Mouse (Mus musculus): Measurements from ENCODE around the gene Hes6. TPM values are rescaled to one million over a fixed set of nuclear protein-coding genes. Genes with fewer than 3 reads are reported as not detected.

Gene Hes6
- polyA plus RNA-seq, 1 experiment: 28.2 TPM

DNA sequence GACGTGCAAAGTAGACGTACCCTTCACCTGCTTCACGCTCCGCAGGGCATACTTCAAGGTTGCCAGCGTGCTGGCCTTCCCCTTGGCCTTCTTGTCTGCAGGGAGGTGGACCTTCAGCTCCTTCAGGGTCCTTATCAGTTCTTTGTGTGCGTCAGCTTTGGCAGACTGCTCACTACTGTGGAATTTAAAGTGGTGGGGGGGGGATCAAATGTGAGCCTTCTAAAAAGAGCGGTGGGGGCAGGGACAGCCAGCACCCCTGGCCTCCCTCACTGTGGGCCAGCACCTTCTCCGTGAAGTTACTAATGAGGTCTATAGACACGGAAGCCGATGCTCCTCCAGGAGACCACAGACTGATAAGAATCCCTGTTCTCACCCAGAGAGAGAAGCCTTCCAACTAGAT is 34.9 kb upstream of the Hes6 start:
- WGBS: 97% methylated on average over 10 of the region's 10 CpGs
- H3K4me3 ChIP-seq (replicated peaks; ENCODE audit: insufficient read depth, low read depth, low read length): no peak overlapping the region
- TF ChIP-seq CTCF (IDR thresholded peaks at IDR 0.05; ENCODE audit: borderline replicate concordance, insufficient read depth, low read depth, low read length): no peak
- TF ChIP-seq POLR2A (IDR thresholded peaks at IDR 0.05; ENCODE audit: borderline replicate concordance, insufficient read depth, low read length): no peak
- peaks cover 15% of the 10 kb centered on the region for H3K4me1 ChIP-seq (ENCODE audit: control insufficient read depth, insufficient read depth, low read length)
- H3K27me3 ChIP-seq (ENCODE audit: control insufficient read depth, insufficient read depth, low read length): no peaks in the 10 kb centered on the region
- no peak overlapping the region for H3K27ac ChIP-seq (ENCODE audit: insufficient read depth, low read length)
- no peak for DNase-seq

DNA sequence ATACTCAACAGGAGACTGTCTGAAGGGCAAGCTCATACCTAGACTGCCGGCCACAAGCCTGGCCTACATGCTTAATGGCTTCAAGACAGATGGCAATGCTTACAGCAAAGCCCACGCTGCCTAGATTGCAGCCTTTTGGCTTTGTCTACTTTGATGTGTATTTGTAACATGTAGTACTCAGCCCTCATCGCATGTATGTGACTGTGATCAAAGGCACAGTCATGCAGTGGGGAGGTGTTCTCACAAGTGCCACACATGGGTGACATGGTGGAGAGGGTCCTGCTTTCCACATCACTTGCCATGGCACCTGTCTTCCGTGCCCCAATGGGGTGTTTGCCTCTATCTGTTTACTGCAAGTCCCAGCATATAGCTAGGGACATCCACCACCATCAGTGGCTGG is 32.7 kb upstream of the Hes6 start:
- Histone ChIP-seq H3K4me3 (replicated peaks; ENCODE audit: insufficient read depth, low read depth, low read length) (no peak overlapping the region), H3K27ac (ENCODE audit: insufficient read depth, low read length) (peak overlapping the region; percentile 33; the same call in 1 of the 2 replicates), H3K4me1 (ENCODE audit: control insufficient read depth, insufficient read depth, low read length) (peaks cover 5% of the 10 kb centered on the region; the same call in 1 of the 2 replicates), H3K27me3 (ENCODE audit: control insufficient read depth, insufficient read depth, low read length) (no peaks in the 10 kb centered on the region)
- no peak for DNase-seq
- TF ChIP-seq CTCF (IDR thresholded peaks at IDR 0.05; ENCODE audit: borderline replicate concordance, insufficient read depth, low read depth, low read length) (no peak), POLR2A (IDR thresholded peaks at IDR 0.05; ENCODE audit: borderline replicate concordance, insufficient read depth, low read length) (no peak)
- 42% methylated on average over 4 of the region's 4 CpGs for WGBS

DNA sequence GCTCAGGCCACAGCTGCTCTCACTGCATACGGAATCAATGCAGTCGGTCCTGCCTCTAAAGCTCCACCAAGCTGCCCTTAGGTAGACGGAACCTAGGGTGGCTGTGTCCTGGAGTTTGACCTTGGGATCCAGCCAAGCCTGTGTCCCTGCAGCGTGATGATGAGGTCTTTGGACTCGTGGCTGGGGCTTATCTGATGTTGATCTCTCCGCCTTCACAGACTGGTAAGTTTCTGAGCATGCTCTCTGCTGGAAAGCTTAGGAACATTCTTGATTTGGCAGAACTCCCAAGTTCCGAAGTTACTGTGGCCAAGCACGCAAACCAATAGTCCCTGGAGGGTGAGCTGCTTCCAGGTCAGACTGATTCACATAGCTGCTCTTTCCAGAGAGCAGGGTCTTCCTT is 32.2 kb upstream of the Hes6 start:
- TF ChIP-seq POLR2A (IDR thresholded peaks at IDR 0.05; ENCODE audit: borderline replicate concordance, insufficient read depth, low read length) (no peak), CTCF (IDR thresholded peaks at IDR 0.05; ENCODE audit: borderline replicate concordance, insufficient read depth, low read depth, low read length) (no peak)
- no peak overlapping the region for H3K4me3 ChIP-seq (replicated peaks; ENCODE audit: insufficient read depth, low read depth, low read length)
- no peak for DNase-seq
- peak overlapping the region; percentile 33; the same call in 1 of the 2 replicates for H3K27ac ChIP-seq (ENCODE audit: insufficient read depth, low read length)
- no peaks in the 10 kb centered on the region for H3K27me3 ChIP-seq (ENCODE audit: control insufficient read depth, insufficient read depth, low read length)
- 0 out of 2 replicates have a peak, but pooled peaks cover 5% of the 10 kb centered on the region for H3K4me1 ChIP-seq (ENCODE audit: control insufficient read depth, insufficient read depth, low read length)
- 37% methylated on average over 8 of the region's 8 CpGs for WGBS

DNA sequence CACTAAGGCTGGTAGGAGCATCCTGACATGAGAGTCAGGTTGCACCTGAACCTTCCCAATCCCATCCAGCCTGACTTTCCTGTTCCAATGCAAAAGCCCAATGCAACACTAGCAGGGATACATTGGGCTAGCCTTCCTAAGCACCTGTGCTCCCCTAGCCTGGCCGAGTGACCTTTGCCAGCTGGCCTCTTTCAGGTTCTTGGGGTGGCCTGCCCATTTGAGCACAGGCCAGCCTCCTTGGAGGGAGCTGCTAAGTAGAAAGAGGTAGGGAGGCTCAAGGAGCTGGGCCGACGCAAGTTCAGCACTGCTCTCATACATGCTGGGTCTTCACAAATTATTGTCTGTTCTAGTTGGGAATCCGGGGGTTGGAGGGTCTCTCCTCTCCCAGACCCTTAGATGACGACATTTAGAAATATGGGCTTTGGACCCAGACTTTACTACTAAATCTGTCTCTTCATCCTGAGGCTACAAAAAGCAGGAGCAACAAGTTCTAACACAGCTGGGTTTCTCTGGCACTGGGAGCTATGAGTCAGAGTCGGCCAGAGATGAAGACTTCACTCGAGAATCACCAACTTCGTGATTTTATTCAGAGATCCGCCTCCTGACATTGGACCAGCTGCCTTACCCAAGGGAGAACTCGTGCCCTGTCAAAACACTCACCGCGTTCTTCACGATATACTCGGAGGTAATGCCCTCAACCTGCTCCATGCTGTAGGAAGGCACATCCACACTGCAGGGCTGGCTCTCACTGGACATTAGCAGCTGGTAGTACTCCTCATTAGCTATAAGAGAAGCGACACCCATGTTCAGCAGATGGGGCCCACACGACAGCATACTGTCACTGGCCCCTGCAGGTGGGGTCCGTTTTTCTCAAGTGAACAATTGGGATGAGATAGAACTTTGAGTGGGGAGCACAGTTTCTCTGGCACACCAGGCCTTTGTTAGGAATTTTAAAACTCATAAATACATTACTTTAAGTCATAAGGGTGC is 31.3 kb upstream of the Hes6 start:
- DNase-seq: no peak
- no peak overlapping the region for H3K4me3 ChIP-seq (replicated peaks; ENCODE audit: insufficient read depth, low read depth, low read length)
- TF ChIP-seq CTCF (IDR thresholded peaks at IDR 0.05; ENCODE audit: borderline replicate concordance, insufficient read depth, low read depth, low read length) (no peak), POLR2A (IDR thresholded peaks at IDR 0.05; ENCODE audit: borderline replicate concordance, insufficient read depth, low read length) (no peak)
- H3K27ac ChIP-seq (ENCODE audit: insufficient read depth, low read length): no peak overlapping the region
- no peaks in the 10 kb centered on the region for H3K27me3 ChIP-seq (ENCODE audit: control insufficient read depth, insufficient read depth, low read length)
- 0 out of 2 replicates have a peak, but pooled peaks cover 5% of the 10 kb centered on the region for H3K4me1 ChIP-seq (ENCODE audit: control insufficient read depth, insufficient read depth, low read length)
- 79% methylated on average over 17 of the region's 17 CpGs for WGBS

DNA sequence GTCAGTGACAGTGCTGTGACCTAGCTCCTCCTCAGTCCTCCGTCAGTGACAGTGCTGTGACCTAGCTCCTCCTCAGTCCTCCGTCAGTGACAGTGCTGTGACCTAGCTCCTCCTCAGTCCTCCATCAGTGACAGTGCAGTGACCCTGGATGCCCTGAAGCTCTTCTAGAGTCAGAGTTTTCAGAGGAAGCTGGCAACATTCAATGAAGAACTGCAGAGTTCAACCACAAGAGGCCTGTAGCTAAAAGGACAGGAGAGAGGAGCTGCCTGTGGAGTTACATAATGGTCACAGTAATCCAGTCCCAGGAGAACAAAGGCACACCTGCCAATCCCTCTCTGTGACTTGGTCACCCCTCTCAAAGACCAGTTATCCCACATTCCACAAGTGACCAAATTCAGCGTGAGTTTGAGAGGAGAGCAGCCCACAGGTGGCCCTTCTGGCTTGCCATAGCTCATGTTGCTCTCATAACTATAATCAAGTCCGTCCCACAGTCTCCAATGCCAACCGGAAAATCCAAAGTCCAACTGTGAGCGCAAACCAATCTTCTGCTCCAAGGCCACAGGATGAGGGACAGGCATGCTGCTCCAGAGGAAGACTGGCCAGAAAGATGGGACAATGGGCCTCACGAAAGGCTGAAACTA is 28.6 kb upstream of the Hes6 start:
- H3K4me3 ChIP-seq (replicated peaks; ENCODE audit: insufficient read depth, low read depth, low read length): no peak overlapping the region
- TF ChIP-seq POLR2A (IDR thresholded peaks at IDR 0.05; ENCODE audit: borderline replicate concordance, insufficient read depth, low read length): no peak
- no peak for TF ChIP-seq CTCF (IDR thresholded peaks at IDR 0.05; ENCODE audit: borderline replicate concordance, insufficient read depth, low read depth, low read length)
- no peak overlapping the region for H3K27ac ChIP-seq (ENCODE audit: insufficient read depth, low read length)
- 0 out of 2 replicates have a peak, but pooled peaks cover 5% of the 10 kb centered on the region for H3K4me1 ChIP-seq (ENCODE audit: control insufficient read depth, insufficient read depth, low read length)
- H3K27me3 ChIP-seq (ENCODE audit: control insufficient read depth, insufficient read depth, low read length): no peaks in the 10 kb centered on the region
- 59% methylated on average over 7 of the region's 7 CpGs for WGBS
- DNase-seq: no peak

DNA sequence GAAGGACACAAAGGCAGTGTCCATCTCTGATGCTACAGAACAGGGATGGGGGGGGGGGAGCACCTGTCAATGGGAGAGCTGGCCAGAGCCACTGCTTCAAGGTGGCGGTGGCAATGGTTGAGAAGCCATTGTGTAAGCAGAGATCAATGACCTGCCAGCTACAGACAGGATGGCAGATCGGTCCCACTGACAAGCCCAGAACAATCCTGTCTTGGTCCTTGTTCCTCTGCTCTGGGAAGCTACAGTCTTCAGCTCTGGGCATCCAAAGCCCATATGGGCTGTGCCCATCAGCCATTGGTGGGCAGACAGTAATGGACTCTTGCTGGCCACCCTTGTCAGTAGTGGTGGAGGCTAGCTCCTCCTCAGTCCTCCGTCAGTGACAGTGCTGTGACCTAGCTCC is 28.0 kb upstream of the Hes6 start:
- no peak overlapping the region for H3K4me3 ChIP-seq (replicated peaks; ENCODE audit: insufficient read depth, low read depth, low read length)
- H3K4me1 ChIP-seq (ENCODE audit: control insufficient read depth, insufficient read depth, low read length): 0 out of 2 replicates have a peak, but pooled peaks cover 5% of the 10 kb centered on the region
- no peak overlapping the region for H3K27ac ChIP-seq (ENCODE audit: insufficient read depth, low read length)
- no peaks in the 10 kb centered on the region for H3K27me3 ChIP-seq (ENCODE audit: control insufficient read depth, insufficient read depth, low read length)
- no peak for TF ChIP-seq CTCF (IDR thresholded peaks at IDR 0.05; ENCODE audit: borderline replicate concordance, insufficient read depth, low read depth, low read length)
- TF ChIP-seq POLR2A (IDR thresholded peaks at IDR 0.05; ENCODE audit: borderline replicate concordance, insufficient read depth, low read length): no peak
- 96% methylated on average over 3 of the region's 3 CpGs for WGBS
- no peak for DNase-seq

DNA sequence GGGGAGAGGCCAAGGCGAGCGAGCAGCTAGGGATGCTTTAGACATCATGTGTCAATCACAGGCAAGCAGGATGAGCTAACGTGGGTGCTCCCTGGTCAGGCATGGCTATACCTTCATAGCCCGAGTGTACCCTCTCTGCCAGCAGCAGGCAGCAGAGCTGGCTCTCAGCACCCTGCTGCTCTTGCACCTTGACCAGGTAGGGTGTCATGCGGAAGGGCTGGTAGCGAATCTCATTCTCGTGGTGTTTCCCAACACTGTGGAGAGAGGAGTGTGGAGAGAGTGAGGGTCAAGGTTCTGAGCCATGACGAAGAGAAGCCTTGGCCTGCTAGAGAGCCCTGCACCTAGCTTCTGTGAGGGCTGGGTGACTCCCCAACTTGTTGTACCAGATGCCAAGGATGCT is 25.9 kb upstream of the Hes6 start:
- H3K27ac ChIP-seq (ENCODE audit: insufficient read depth, low read length): no peak overlapping the region
- 84% methylated on average over 8 of the region's 8 CpGs for WGBS
- H3K4me3 ChIP-seq (replicated peaks; ENCODE audit: insufficient read depth, low read depth, low read length): no peak overlapping the region
- no peak for DNase-seq
- H3K27me3 ChIP-seq (ENCODE audit: control insufficient read depth, insufficient read depth, low read length): no peaks in the 10 kb centered on the region
- no peak for TF ChIP-seq CTCF (IDR thresholded peaks at IDR 0.05; ENCODE audit: borderline replicate concordance, insufficient read depth, low read depth, low read length)
- TF ChIP-seq POLR2A (IDR thresholded peaks at IDR 0.05; ENCODE audit: borderline replicate concordance, insufficient read depth, low read length): no peak
- peaks cover 16% of the 10 kb centered on the region for H3K4me1 ChIP-seq (ENCODE audit: control insufficient read depth, insufficient read depth, low read length)

Measured in cerebellum, adult 2 months (tissue).